Mouse (Mus musculus) myocyte (in vitro differentiated cells): Measurements from ENCODE around the gene Fgf2. TPM values are rescaled to one million over a fixed set of nuclear protein-coding genes. Genes with fewer than 3 reads are reported as not detected.
A peak's percentile ranks its signal among the peaks of the same experiment; 100 is the strongest.

Experiments used
- H3K27me3 ChIP-seq: one replicate; pipeline ENCODE4 v1.6.1; 2011; ENCODE audit not compliant: control insufficient read depth, insufficient read depth, insufficient read length
- H3K36me3 ChIP-seq: one replicate; pipeline ENCODE4 v1.6.1; 2011; ENCODE audit not compliant: control insufficient read depth, insufficient read depth
- H3K4me2 ChIP-seq: one replicate; pipeline ENCODE4 v1.6.1; 2011; ENCODE audit warnings: low read depth, control low read depth
- H3K4me3 ChIP-seq: one replicate; pipeline ENCODE4 v1.5.1; 2011; ENCODE audit warnings: mild to moderate bottlenecking, control low read depth, moderate library complexity
- H3K79me2 ChIP-seq: one replicate; pipeline ENCODE4 v1.6.1; 2011; ENCODE audit not compliant: control insufficient read depth, insufficient read depth
- H3ac ChIP-seq: one replicate; pipeline ENCODE4 v1.6.1; 2011; ENCODE audit not compliant: control insufficient read depth, insufficient read length
- CEBPB ChIP-seq: IDR thresholded peaks from 2 replicates; pipeline ENCODE4 v1.6.1; 2011; ENCODE audit warnings: mild to moderate bottlenecking, moderate library complexity; ENCODE audit not compliant: poor library complexity, insufficient read depth, severe bottlenecking
- E2F4 ChIP-seq: IDR thresholded peaks from one replicate; pipeline ENCODE4 v1.6.1; 2011; ENCODE audit warnings: mild to moderate bottlenecking, control low read depth, moderate library complexity; ENCODE audit not compliant: insufficient read depth
- MAX ChIP-seq: IDR thresholded peaks from one replicate; pipeline ENCODE4 v1.6.1; 2011; ENCODE audit warnings: low read depth, mild to moderate bottlenecking, control low read depth
- MYOD1 ChIP-seq, 3 experiments: IDR thresholded peaks; one replicate each; pipeline ENCODE4 v1.6.1; 2011; ENCODE audit warnings: control low read depth in 2 of 3, low read depth in 2 of 3, mild to moderate bottlenecking in 2 of 3, moderate library complexity in 1 of 3; ENCODE audit not compliant: insufficient read length in 2 of 3, control insufficient read depth in 1 of 3
- MYOG ChIP-seq, 3 experiments: IDR thresholded peaks; one replicate each; pipeline ENCODE4 v1.6.1; 2011; ENCODE audit warnings: control low read depth in 2 of 3, low read depth in 2 of 3, mild to moderate bottlenecking in 2 of 3; ENCODE audit not compliant: insufficient read length in 2 of 3, control insufficient read depth in 1 of 3, insufficient read depth in 1 of 3
- POLR2A ChIP-seq: IDR thresholded peaks from one replicate; pipeline ENCODE4 v1.6.1; 2011; ENCODE audit warnings: low read depth, mild to moderate bottlenecking, control low read depth, moderate library complexity; ENCODE audit not compliant: insufficient read length
- POLR2AphosphoS2 ChIP-seq: IDR thresholded peaks from one replicate; pipeline ENCODE4 v1.6.1; 2011; ENCODE audit warnings: low read depth, control low read depth; ENCODE audit not compliant: insufficient read length
- REST ChIP-seq: IDR thresholded peaks from one replicate; pipeline ENCODE4 v1.6.1; 2011; ENCODE audit warnings: mild to moderate bottlenecking, control low read depth, moderate library complexity; ENCODE audit not compliant: insufficient read depth, insufficient read length
- SRF ChIP-seq: IDR thresholded peaks from one replicate; pipeline ENCODE4 v1.6.1; 2011; ENCODE audit warnings: low read depth; ENCODE audit not compliant: control insufficient read depth, insufficient read length
- TCF12 ChIP-seq: IDR thresholded peaks from one replicate; pipeline ENCODE4 v1.6.1; 2011; ENCODE audit warnings: mild to moderate bottlenecking, control low read depth; ENCODE audit not compliant: poor library complexity, insufficient read depth, severe bottlenecking
- TCF3 ChIP-seq: IDR thresholded peaks from one replicate; pipeline ENCODE4 v1.6.1; 2011; ENCODE audit warnings: low read depth, control low read depth; ENCODE audit not compliant: insufficient read length
- USF1 ChIP-seq: IDR thresholded peaks from one replicate; pipeline ENCODE4 v1.6.1; 2011; ENCODE audit warnings: low read depth, mild to moderate bottlenecking, control low read depth, moderate library complexity
- polyA plus RNA-seq: library from polyadenylated mRNA; unstranded; fragments of >200 nt; fragmentation: generic; extraction: Trizol; gene quantifications from one replicate; pipeline ENCODE4 v1.2.1, GENCODE M21; 2012; ENCODE audit warnings: missing spikeins

The Fgf2 gene
- polyA plus RNA-seq, 1 experiment: 0.65 TPM

GRCm38 (mm10) chr3:37407598-37407997 lies 59.5 kb downstream of the Fgf2 start:
- TF ChIP-seq MYOD1 (IDR thresholded peaks at IDR 0.05; ENCODE audit: control insufficient read depth in 1 of 3, insufficient read length in 2 of 3, low read depth in 2 of 3): no peak
- no peak for TF ChIP-seq TCF12
- no peak for TF ChIP-seq MYOG (IDR thresholded peaks at IDR 0.05; ENCODE audit: control insufficient read depth in 1 of 3, insufficient read depth in 1 of 3, insufficient read length in 2 of 3, low read depth in 2 of 3)
- Histone ChIP-seq H3K79me2 (no peaks in the 10 kb centered on the region), H3ac (no peak overlapping the region), H3K4me2 (no peak overlapping the region), H3K4me3 (no peak overlapping the region), H3K27me3 (no peaks in the 10 kb centered on the region), H3K36me3 (no peaks in the 10 kb centered on the region)

DNA sequence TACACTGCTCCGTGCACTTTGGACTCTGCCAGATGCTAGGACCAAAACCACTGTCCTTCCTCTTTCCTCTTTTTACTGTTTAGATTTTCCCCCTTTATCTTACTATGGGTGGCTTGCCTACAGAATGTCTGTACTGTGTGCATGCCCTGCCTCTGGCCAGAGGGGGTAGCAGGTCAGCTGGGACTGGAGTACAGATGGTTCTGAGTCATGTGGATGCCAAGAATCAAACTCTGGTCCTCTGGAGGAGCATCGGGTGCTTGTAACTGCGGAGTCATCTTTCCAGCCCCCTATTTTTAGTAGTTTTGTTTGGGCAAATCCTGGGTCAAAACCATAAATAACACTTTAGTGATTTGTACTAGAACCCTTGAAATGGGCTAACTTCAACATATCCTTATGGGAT lies 65.3 kb downstream of the Fgf2 start:
- TF ChIP-seq MYOD1 (IDR thresholded peaks at IDR 0.05; ENCODE audit: control insufficient read depth in 1 of 3, insufficient read length in 2 of 3, low read depth in 2 of 3) (peak in 2 of 3 experiments; percentile 19 to 22), MYOG (IDR thresholded peaks at IDR 0.05; ENCODE audit: control insufficient read depth in 1 of 3, insufficient read depth in 1 of 3, insufficient read length in 2 of 3, low read depth in 2 of 3) (peak in 1 of 3 experiments; percentile 42), REST (no peak), TCF3 (no peak), MAX (no peak)
- no peaks in the 10 kb centered on the region for H3K36me3 ChIP-seq
- H3K27me3 ChIP-seq: no peaks in the 10 kb centered on the region
- no peak overlapping the region for H3K4me3 ChIP-seq
- H3ac ChIP-seq: no peak overlapping the region
- H3K4me2 ChIP-seq: peak overlapping the region; percentile 1
- no peaks in the 10 kb centered on the region for H3K79me2 ChIP-seq

DNA sequence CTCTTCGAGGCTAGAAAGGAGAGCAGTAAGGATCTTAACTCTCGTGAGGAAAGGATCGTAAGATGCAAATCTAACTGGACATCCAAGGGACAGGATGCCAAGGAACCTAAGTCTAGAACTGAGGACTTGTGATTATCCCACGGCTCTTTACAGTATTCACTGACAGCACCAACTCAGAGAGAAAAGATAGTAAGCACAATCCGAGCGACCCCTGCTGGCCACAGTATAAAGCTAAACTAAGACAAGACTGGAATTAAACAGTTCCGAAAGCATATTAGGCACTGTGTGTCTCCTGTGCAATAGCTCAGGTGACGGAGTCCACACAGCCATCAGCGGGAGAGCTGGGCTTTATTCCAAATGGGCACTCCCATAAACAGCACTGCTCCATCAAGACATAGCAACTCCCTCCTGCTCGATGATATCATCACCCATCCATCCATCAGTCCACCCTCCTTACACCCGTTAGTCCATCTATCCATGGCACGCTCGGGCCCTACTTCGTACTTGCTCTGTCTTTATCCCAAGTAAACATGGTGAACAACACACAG lies 66.3 kb downstream of the Fgf2 start:
- H3K4me3 ChIP-seq: no peak overlapping the region
- no peaks in the 10 kb centered on the region for H3K36me3 ChIP-seq
- no peaks in the 10 kb centered on the region for H3K79me2 ChIP-seq
- H3K4me2 ChIP-seq: no peak overlapping the region
- TF ChIP-seq USF1 (no peak), E2F4 (no peak), POLR2A (no peak), SRF (no peak), POLR2AphosphoS2 (no peak), MAX (no peak), MYOG (IDR thresholded peaks at IDR 0.05; ENCODE audit: control insufficient read depth in 1 of 3, insufficient read depth in 1 of 3, insufficient read length in 2 of 3, low read depth in 2 of 3) (no peak), TCF12 (no peak), CEBPB (no peak), REST (no peak), MYOD1 (IDR thresholded peaks at IDR 0.05; ENCODE audit: control insufficient read depth in 1 of 3, insufficient read length in 2 of 3, low read depth in 2 of 3) (no peak), TCF3 (no peak)
- H3K27me3 ChIP-seq: no peaks in the 10 kb centered on the region
- no peak overlapping the region for H3ac ChIP-seq

DNA sequence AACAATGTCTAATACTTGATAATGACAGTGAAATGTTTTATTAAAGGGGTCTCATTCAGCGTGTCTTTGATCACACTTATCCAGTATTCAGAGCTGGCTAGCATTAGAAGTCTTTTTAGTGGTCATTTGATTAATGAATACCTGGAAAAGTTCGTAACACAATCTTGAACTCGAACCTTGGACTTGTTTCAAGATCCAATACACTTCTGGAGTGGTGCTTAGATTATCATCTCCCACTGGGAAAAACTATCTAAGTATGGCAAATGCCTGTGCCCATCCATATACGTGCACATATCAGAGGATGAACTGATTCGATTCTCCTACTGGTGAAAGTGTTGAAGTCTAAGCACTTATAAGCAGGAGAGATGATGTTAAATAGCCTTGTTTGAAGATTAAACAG lies 70.2 kb downstream of the Fgf2 start:
- H3K27me3 ChIP-seq: no peaks in the 10 kb centered on the region
- TF ChIP-seq CEBPB (no peak), E2F4 (no peak), POLR2AphosphoS2 (no peak), SRF (no peak), TCF3 (no peak), POLR2A (no peak), MYOD1 (IDR thresholded peaks at IDR 0.05; ENCODE audit: control insufficient read depth in 1 of 3, insufficient read length in 2 of 3, low read depth in 2 of 3) (no peak), REST (no peak), MAX (no peak), TCF12 (no peak)
- H3ac ChIP-seq: no peak overlapping the region
- H3K36me3 ChIP-seq: peaks cover 4% of the 10 kb centered on the region
- peak overlapping the region; percentile 63 for H3K4me2 ChIP-seq
- peaks cover 29% of the 10 kb centered on the region for H3K79me2 ChIP-seq
- peak overlapping the region; percentile 79 for H3K4me3 ChIP-seq

GRCm38 (mm10) chr3:37418961-37419457 lies 70.9 kb downstream of the Fgf2 start:
- peak overlapping the region; percentile 63 for H3K4me2 ChIP-seq
- peak overlapping the region; percentile 99 for H3ac ChIP-seq
- H3K79me2 ChIP-seq: peaks cover 36% of the 10 kb centered on the region
- peak overlapping the region; percentile 79 for H3K4me3 ChIP-seq
- no peaks in the 10 kb centered on the region for H3K27me3 ChIP-seq
- TF ChIP-seq USF1 (no peak), MYOD1 (IDR thresholded peaks at IDR 0.05; ENCODE audit: control insufficient read depth in 1 of 3, insufficient read length in 2 of 3, low read depth in 2 of 3) (no peak), SRF (no peak), MYOG (IDR thresholded peaks at IDR 0.05; ENCODE audit: control insufficient read depth in 1 of 3, insufficient read depth in 1 of 3, insufficient read length in 2 of 3, low read depth in 2 of 3) (no peak), E2F4 (no peak), POLR2AphosphoS2 (no peak), CEBPB (no peak), TCF12 (no peak), REST (no peak), MAX (no peak), POLR2A (no peak), TCF3 (no peak)
- H3K36me3 ChIP-seq: peaks cover 8% of the 10 kb centered on the region
